Comparison of ENCODE assay signal across 17 mouse cellular contexts in genomic region chr8:78634018-78634417, GRCm38 (mm10).
DNase-seq lines count a peak whose midpoint lies in the region; ATAC-seq lines count a peak whose summit lies in the region.
"Had no signal": no experiment of that assay in that cellular context is flagged by ENCODE, and none has a peak within 500 bp of the region (broad histone marks: within the 10 kb centered on the region; RNA-seq: fewer than 3 reads in every experiment).

No protein-coding gene starts in this region.

- no peak overlapping the region for H3K4me3 ChIP-seq in forebrain, embryonic 12.5 days (replicated peaks)
- H3K4me3 ChIP-seq in forebrain, embryonic 16.5 days (replicated peaks; ENCODE audit: low read length), result no peak overlapping the region
- no peak overlapping the region for H3K4me3 ChIP-seq in kidney, embryonic 16.5 days (ENCODE audit: low read length)
- H3K4me3 ChIP-seq in kidney, embryonic 14.5 days (ENCODE audit: low read length), result no peak overlapping the region
- no peak overlapping the region for H3K4me3 ChIP-seq in hindbrain, embryonic 12.5 days
- no peak overlapping the region for H3K4me3 ChIP-seq in midbrain, embryonic 15.5 days
- H3K4me3 ChIP-seq: embryonic facial prominence, embryonic 15.5 days; gastrocnemius, adult 2 months; left cerebral cortex, adult 2 months; liver, embryonic 12.5 days had no signal

- H3K9ac ChIP-seq in forebrain, embryonic 12.5 days, result no peak overlapping the region
- H3K9ac ChIP-seq in forebrain, embryonic 16.5 days (replicated peaks; ENCODE audit: low read depth, low read length), result no peak overlapping the region
- no peak overlapping the region for H3K9ac ChIP-seq in kidney, embryonic 16.5 days (replicated peaks; ENCODE audit: low read length)
- H3K9ac ChIP-seq in kidney, embryonic 14.5 days (ENCODE audit: low read depth, low read length), result no peak overlapping the region
- H3K9ac ChIP-seq in hindbrain, embryonic 12.5 days, result no peak overlapping the region
- H3K9ac ChIP-seq in midbrain, embryonic 15.5 days, result no peak overlapping the region
- H3K9ac ChIP-seq: embryonic facial prominence, embryonic 15.5 days; liver, embryonic 12.5 days had no signal

- 45% methylated on average over 3 of the region's 3 CpGs for WGBS in forebrain, embryonic 12.5 days
- whole genome bisulfite sequencing in forebrain, embryonic 16.5 days, result 26% methylated on average over 3 of the region's 3 CpGs
- WGBS in kidney, embryonic 16.5 days, result 57% methylated on average over 3 of the region's 3 CpGs
- WGBS in kidney, embryonic 14.5 days, result 50% methylated on average over 3 of the region's 3 CpGs
- WGBS in hindbrain, embryonic 12.5 days, result 56% methylated on average over 3 of the region's 3 CpGs
- WGBS in midbrain, embryonic 15.5 days, result 43% methylated on average over 3 of the region's 3 CpGs

- DNase-seq in layer of hippocampus, adult 11-12 months (ENCODE audit: low spot score), result no peak
- DNase-seq in cerebellum, adult 18-20 months, result no peak
- DNase-seq: adrenal gland, adult 2 months; cerebellum, postnatal 10 days; gastrocnemius, adult 2 months; heart, adult 11 months; right cerebral cortex, adult 18-20 months; thymus, adult 18-20 months had no signal

- peaks cover 28% of the 10 kb centered on the region for H3K4me1 ChIP-seq in forebrain, embryonic 12.5 days
- peaks cover 5% of the 10 kb centered on the region; the same call in 1 of the 2 replicates for H3K4me1 ChIP-seq in forebrain, embryonic 16.5 days (replicated peaks; ENCODE audit: control insufficient read depth, insufficient read depth, low read length)
- H3K4me1 ChIP-seq in kidney, embryonic 16.5 days (ENCODE audit: insufficient read depth, low read length), result peaks cover 22% of the 10 kb centered on the region
- peaks cover 16% of the 10 kb centered on the region for H3K4me1 ChIP-seq in kidney, embryonic 14.5 days (ENCODE audit: control insufficient read depth, insufficient read depth, low read length)
- H3K4me1 ChIP-seq in hindbrain, embryonic 12.5 days, result peaks cover 36% of the 10 kb centered on the region
- H3K4me1 ChIP-seq in midbrain, embryonic 15.5 days, result peaks cover 25% of the 10 kb centered on the region; the same call in 1 of the 2 replicates

- no peaks in the 10 kb centered on the region for H3K9me3 ChIP-seq in forebrain, embryonic 12.5 days
- H3K9me3 ChIP-seq in forebrain, embryonic 16.5 days (ENCODE audit: control insufficient read depth, low read length), result no peaks in the 10 kb centered on the region
- H3K9me3 ChIP-seq in kidney, embryonic 16.5 days (ENCODE audit: low read length), result no peaks in the 10 kb centered on the region
- H3K9me3 ChIP-seq in kidney, embryonic 14.5 days (ENCODE audit: control insufficient read depth, low read length), result no peaks in the 10 kb centered on the region
- no peaks in the 10 kb centered on the region for H3K9me3 ChIP-seq in hindbrain, embryonic 12.5 days (replicated peaks)
- H3K9me3 ChIP-seq in midbrain, embryonic 15.5 days, result no peaks in the 10 kb centered on the region
- H3K9me3 ChIP-seq: embryonic facial prominence, embryonic 15.5 days; liver, embryonic 12.5 days had no signal

- H3K4me2 ChIP-seq in forebrain, embryonic 12.5 days, result 0 out of 2 replicates have a peak overlapping the region, but pooled peaks have one; percentile 24
- H3K4me2 ChIP-seq in forebrain, embryonic 16.5 days (ENCODE audit: low read length), result no peak overlapping the region; the same call in 1 of the 2 replicates
- peak overlapping the region; percentile 23; the same call in 1 of the 2 replicates for H3K4me2 ChIP-seq in kidney, embryonic 16.5 days (replicated peaks; ENCODE audit: low read depth, low read length)
- no peak overlapping the region for H3K4me2 ChIP-seq in kidney, embryonic 14.5 days (replicated peaks; ENCODE audit: low read depth, low read length)
- peak overlapping the region; percentile 35 for H3K4me2 ChIP-seq in hindbrain, embryonic 12.5 days (replicated peaks)
- H3K4me2 ChIP-seq in midbrain, embryonic 15.5 days, result no peak overlapping the region; the same call in 1 of the 2 replicates
- H3K4me2 ChIP-seq: embryonic facial prominence, embryonic 15.5 days; liver, embryonic 12.5 days had no signal

- no peak overlapping the region for H3K27ac ChIP-seq in forebrain, embryonic 12.5 days
- no peak overlapping the region for H3K27ac ChIP-seq in forebrain, embryonic 16.5 days (ENCODE audit: low read length)
- H3K27ac ChIP-seq in kidney, embryonic 16.5 days (ENCODE audit: low read length), result 0 out of 2 replicates have a peak overlapping the region, but pooled peaks have one; percentile 84
- H3K27ac ChIP-seq in kidney, embryonic 14.5 days (ENCODE audit: low read depth, low read length), result no peak overlapping the region
- 0 out of 2 replicates have a peak overlapping the region, but pooled peaks have one; percentile 64 for H3K27ac ChIP-seq in hindbrain, embryonic 12.5 days
- no peak overlapping the region for H3K27ac ChIP-seq in midbrain, embryonic 15.5 days
- H3K27ac ChIP-seq: embryonic facial prominence, embryonic 15.5 days; gastrocnemius, adult 2 months; left cerebral cortex, adult 2 months; liver, embryonic 12.5 days had no signal

- peak; percentile 19; the same call in 1 of the 2 replicates for ATAC-seq in forebrain, embryonic 12.5 days (ENCODE audit: low FRiP score)
- no peak for ATAC-seq in forebrain, embryonic 16.5 days
- no peak for ATAC-seq in kidney, embryonic 16.5 days (ENCODE audit: low FRiP score, low TSS enrichment)
- no peak for ATAC-seq in kidney, embryonic 14.5 days (ENCODE audit: low FRiP score, low TSS enrichment)
- no peak; the same call in 1 of the 2 replicates for ATAC-seq in hindbrain, embryonic 12.5 days (ENCODE audit: low FRiP score)
- ATAC-seq in midbrain, embryonic 15.5 days (replicated peaks), result 0 out of 2 replicates have a peak, but pooled peaks have one; percentile 16
- ATAC-seq: liver, embryonic 12.5 days had no signal

- H3K36me3 ChIP-seq in forebrain, embryonic 12.5 days (replicated peaks), result no peaks in the 10 kb centered on the region
- H3K36me3 ChIP-seq in forebrain, embryonic 16.5 days (ENCODE audit: control insufficient read depth, insufficient read depth), result no peaks in the 10 kb centered on the region
- no peaks in the 10 kb centered on the region for H3K36me3 ChIP-seq in kidney, embryonic 16.5 days (ENCODE audit: insufficient read depth, low read length)
- H3K36me3 ChIP-seq in kidney, embryonic 14.5 days (ENCODE audit: control insufficient read depth, insufficient read depth, low read length), result no peaks in the 10 kb centered on the region
- no peaks in the 10 kb centered on the region for H3K36me3 ChIP-seq in hindbrain, embryonic 12.5 days
- no peaks in the 10 kb centered on the region for H3K36me3 ChIP-seq in midbrain, embryonic 15.5 days (replicated peaks)
- H3K36me3 ChIP-seq: embryonic facial prominence, embryonic 15.5 days had no signal

- no peaks in the 10 kb centered on the region for H3K27me3 ChIP-seq in forebrain, embryonic 12.5 days
- no peaks in the 10 kb centered on the region for H3K27me3 ChIP-seq in forebrain, embryonic 16.5 days (replicated peaks; ENCODE audit: control insufficient read depth, insufficient read depth, low read length)
- H3K27me3 ChIP-seq in kidney, embryonic 16.5 days (ENCODE audit: insufficient read depth, low read length), result no peaks in the 10 kb centered on the region
- no peaks in the 10 kb centered on the region for H3K27me3 ChIP-seq in kidney, embryonic 14.5 days (ENCODE audit: control insufficient read depth, insufficient read depth, low read length)
- no peaks in the 10 kb centered on the region for H3K27me3 ChIP-seq in hindbrain, embryonic 12.5 days
- H3K27me3 ChIP-seq in midbrain, embryonic 15.5 days (replicated peaks), result no peaks in the 10 kb centered on the region
- H3K27me3 ChIP-seq: embryonic facial prominence, embryonic 15.5 days; liver, embryonic 12.5 days had no signal

Comparison
In these comparisons a context has a peak if more than half of its experiments do, and no peak if none do; other contexts are left out.
1. ATAC-seq: peak in forebrain, embryonic 12.5 days (single experiment) and midbrain, embryonic 15.5 days (single experiment); none in forebrain, embryonic 16.5 days (single experiment), kidney, embryonic 16.5 days (single experiment), kidney, embryonic 14.5 days (single experiment) and hindbrain, embryonic 12.5 days (single experiment).
2. H3K27ac ChIP-seq: peak in kidney, embryonic 16.5 days (single experiment) and hindbrain, embryonic 12.5 days (single experiment); none in forebrain, embryonic 12.5 days (single experiment), forebrain, embryonic 16.5 days (single experiment), kidney, embryonic 14.5 days (single experiment) and midbrain, embryonic 15.5 days (single experiment).
3. H3K4me2 ChIP-seq: peak in forebrain, embryonic 12.5 days (single experiment), kidney, embryonic 16.5 days (single experiment) and hindbrain, embryonic 12.5 days (single experiment); none in forebrain, embryonic 16.5 days (single experiment), kidney, embryonic 14.5 days (single experiment) and midbrain, embryonic 15.5 days (single experiment).